Mouse (Mus musculus) ES-E14 (cell line): ENCODE measurements around the gene Dennd1a.

Experiments used
- CHD2 ChIP-seq: IDR thresholded peaks from 2 replicates; pipeline ENCODE4 v1.6.1; 2014; ENCODE audit warnings: mild to moderate bottlenecking, low read depth, low read length, inconsistent platforms
- HCFC1 ChIP-seq: IDR thresholded peaks from 2 replicates; pipeline ENCODE4 v1.6.1; 2012; ENCODE audit warnings: low read length, inconsistent platforms, borderline replicate concordance; ENCODE audit not compliant: insufficient read depth
- MAFK ChIP-seq: IDR thresholded peaks from 2 replicates; pipeline ENCODE4 v1.6.1; 2014; ENCODE audit warnings: mild to moderate bottlenecking, low read depth, low read length, inconsistent platforms; ENCODE audit not compliant: insufficient read depth
- ZNF384 ChIP-seq: IDR thresholded peaks from 2 replicates; pipeline ENCODE4 v1.6.1; 2012; ENCODE audit warnings: low read depth, low read length, inconsistent platforms

DNA sequence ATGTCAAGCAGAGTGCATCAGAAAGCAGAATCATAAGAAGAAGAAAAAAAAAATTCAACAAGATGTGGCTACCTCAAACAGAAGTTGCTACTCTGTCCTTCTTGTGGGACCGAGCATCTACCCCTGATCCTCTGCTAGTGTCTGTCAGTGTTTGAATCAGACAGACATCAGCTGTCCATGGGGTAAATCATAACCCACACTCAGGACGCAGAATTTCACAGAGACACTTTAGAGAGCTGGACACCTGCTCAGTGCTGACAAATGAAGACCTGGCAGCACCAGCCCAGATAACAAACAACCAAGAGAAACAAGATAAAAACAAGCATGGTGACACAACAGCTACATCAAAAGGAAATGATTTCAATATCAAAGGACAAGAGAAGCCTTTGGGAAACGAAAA, 222.9 kb downstream of the Dennd1a start:
- no peak for TF ChIP-seq MAFK
- no peak for TF ChIP-seq ZNF384
- no peak for TF ChIP-seq HCFC1
- no peak for TF ChIP-seq CHD2
